Mouse (Mus musculus): ENCODE data around the gene Gm21969.
A peak's percentile ranks its signal among the peaks of the same experiment; 100 is the strongest.

Gene Gm21969

GRCm38 (mm10) chr4:139602357-139603244 is at the start of gene Gm21969:
Gm21969 (plus strand) TSS chr4:139603186.
- peak; percentile 58 to 78 for DNase-seq (ENCODE audit: low spot score in 2 of 2)

- DNase-seq (ENCODE audit: low spot score in 2 of 2), result no peak
These were observed 47.8 kb upstream of the Gm21969 start for GRCm38 (mm10) chr4:139555235-139555634.

GRCm38 (mm10) chr4:139555951-139556350 is 47.0 kb upstream of the Gm21969 start:
- DNase-seq (ENCODE audit: low spot score in 2 of 2), result no peak

GRCm38 (mm10) chr4:139568361-139568760 is 34.6 kb upstream of the Gm21969 start:
- no peak for DNase-seq (ENCODE audit: low spot score in 2 of 2)

GRCm38 (mm10) chr4:139570756-139571155 is 32.2 kb upstream of the Gm21969 start:
- DNase-seq (ENCODE audit: low spot score in 2 of 2), result no peak

GRCm38 (mm10) chr4:139572928-139573512 is 30.0 kb upstream of the Gm21969 start:
- no peak for DNase-seq (ENCODE audit: low spot score in 2 of 2)

GRCm38 (mm10) chr4:139574156-139574798 is 28.7 kb upstream of the Gm21969 start:
- DNase-seq (ENCODE audit: low spot score in 2 of 2), result peak; percentile 79 to 98

- DNase-seq (ENCODE audit: low spot score in 2 of 2), result peak; percentile 30 to 45
These were observed 27.9 kb upstream of the Gm21969 start for GRCm38 (mm10) chr4:139574799-139575672.

GRCm38 (mm10) chr4:139575673-139576003 is 27.3 kb upstream of the Gm21969 start:
- DNase-seq (ENCODE audit: low spot score in 2 of 2), result no peak

GRCm38 (mm10) chr4:139576251-139576880 is 26.6 kb upstream of the Gm21969 start:
- no peak for DNase-seq (ENCODE audit: low spot score in 2 of 2)

- no peak for DNase-seq (ENCODE audit: low spot score in 2 of 2)
These were observed 26.0 kb upstream of the Gm21969 start for GRCm38 (mm10) chr4:139577006-139577405.

- no peak for DNase-seq (ENCODE audit: low spot score in 2 of 2)
These were observed 24.6 kb upstream of the Gm21969 start for GRCm38 (mm10) chr4:139578389-139578788.

GRCm38 (mm10) chr4:139579003-139579402 is 24.0 kb upstream of the Gm21969 start:
- no peak for DNase-seq (ENCODE audit: low spot score in 2 of 2)

- DNase-seq (ENCODE audit: low spot score in 2 of 2), result no peak
These were observed 23.5 kb upstream of the Gm21969 start for GRCm38 (mm10) chr4:139579466-139579865.

- DNase-seq (ENCODE audit: low spot score in 2 of 2), result no peak
These were observed 22.2 kb upstream of the Gm21969 start for GRCm38 (mm10) chr4:139580663-139581336.

- no peak for DNase-seq (ENCODE audit: low spot score in 2 of 2)
These were observed 21.4 kb upstream of the Gm21969 start for GRCm38 (mm10) chr4:139581427-139582051.

GRCm38 (mm10) chr4:139582346-139582745 is 20.6 kb upstream of the Gm21969 start:
- DNase-seq (ENCODE audit: low spot score in 2 of 2), result no peak

- no peak for DNase-seq (ENCODE audit: low spot score in 2 of 2)
These were observed 20.1 kb upstream of the Gm21969 start for GRCm38 (mm10) chr4:139582903-139583302.

- no peak for DNase-seq (ENCODE audit: low spot score in 2 of 2)
These were observed 19.2 kb upstream of the Gm21969 start for GRCm38 (mm10) chr4:139583629-139584245.

- no peak for DNase-seq (ENCODE audit: low spot score in 2 of 2)
These were observed 18.3 kb upstream of the Gm21969 start for GRCm38 (mm10) chr4:139584704-139585103.

All from spleen, postnatal 10 days (tissue).